Mouse (Mus musculus) forebrain, embryonic 10.5 days (tissue): ENCODE data around the gene Cenpm. TPM values are rescaled to one million over a fixed set of nuclear protein-coding genes. Genes with fewer than 3 reads are reported as not detected.

Source experiments
- microRNA counts: library from miRNA; unstranded; fragments of <30 nt; microRNA quantifications from one replicate; lab custom pipeline; 2017
- microRNA-seq: library from miRNA; unstranded; fragments of <30 nt; microRNA quantifications from one replicate; pipeline ENCODE4, GENCODE M21; 2017
- polyA plus RNA-seq: library from polyadenylated mRNA; unstranded; fragments of >200 nt; fragmentation: Nextera tagmentation; extraction: Ambion mirVana; gene quantifications from 2 replicates; pipeline ENCODE4 v1.2.1, GENCODE M21; 2016

Gene Cenpm
- polyA plus RNA-seq, 1 experiment from 2014 or later = 97.3 TPM

MicroRNAs within 50 kb of the gene (microRNA counts, 519-probe panel; counts per million panel counts)
- microRNA mmu-miR-33 (lab: Ali Mortazavi, UCI) = 3,997 counts per million, percentile 77 among the panel's probes with 10 or more counts

Small RNAs within 50 kb of the gene (microRNA-seq; reads per million reads assigned to microRNA genes)
- 120 reads per million, percentile 50 among the genes with 10 or more reads in this experiment for gene Mir33

Other genes starting within 250 kb of the Cenpm start
- gene Desi1, start 210.9 kb downstream of the Cenpm start, polyA plus RNA-seq = 35.2 and 36.5 TPM in 2 replicates
- 386 and 402 TPM in 2 replicates for gene Snu13, start 197.2 kb downstream of the Cenpm start, polyA plus RNA-seq
- not detected in 2 replicates for gene 4930407I10Rik, start 185.6 kb downstream of the Cenpm start, polyA plus RNA-seq
- 0.06 and 0.11 TPM in 2 replicates for gene Mei1, start 174.8 kb downstream of the Cenpm start, polyA plus RNA-seq
- 22.9 and 24.0 TPM in 2 replicates for gene Ccdc134, start 116.8 kb downstream of the Cenpm start, polyA plus RNA-seq
- gene Srebf2, start 97.6 kb downstream of the Cenpm start, polyA plus RNA-seq = 207 and 227 TPM in 2 replicates
- 0.87 and 0.95 TPM in 2 replicates for gene Shisa8, start 31.9 kb downstream of the Cenpm start, polyA plus RNA-seq
- gene Tnfrsf13c, start 20.4 kb downstream of the Cenpm start, polyA plus RNA-seq = 0.18 TPM in 1 of 2 replicates, not detected in the other
- 0.26 TPM in 1 of 2 replicates, not detected in the other for gene 1500009C09Rik, start 7.6 kb upstream of the Cenpm start, polyA plus RNA-seq
- 62.1 and 62.5 TPM in 2 replicates for gene Sept3, start 30.1 kb upstream of the Cenpm start, polyA plus RNA-seq
- 0.10 and 0.11 TPM in 2 replicates for gene Wbp2nl, start 54.2 kb upstream of the Cenpm start, polyA plus RNA-seq
- 20.5 and 20.8 TPM in 2 replicates for gene Naga, start 94.2 kb upstream of the Cenpm start, polyA plus RNA-seq
- gene Pheta2, start 94.2 kb upstream of the Cenpm start, polyA plus RNA-seq = 3.7 and 4.3 TPM in 2 replicates
- 218 and 236 TPM in 2 replicates for gene Smdt1, start 94.2 kb upstream of the Cenpm start, polyA plus RNA-seq
- 228 and 249 TPM in 2 replicates for gene Ndufa6, start 109.6 kb upstream of the Cenpm start, polyA plus RNA-seq
- gene Cyp2d22, start 135.5 kb upstream of the Cenpm start, polyA plus RNA-seq = 3.0 and 3.8 TPM in 2 replicates
- not detected in 2 replicates for gene Cyp2d11, start 149.3 kb upstream of the Cenpm start, polyA plus RNA-seq
- gene Cyp2d10, start 162.4 kb upstream of the Cenpm start, polyA plus RNA-seq = not detected in 2 replicates
- not detected in 2 replicates for gene Cyp2d9, start 188.7 kb upstream of the Cenpm start, polyA plus RNA-seq